Mouse (Mus musculus) embryonic fibroblast, embryonic 13.5 days (primary cell): ENCODE results near the gene Ttll7.

Experiments
- CTCF ChIP-seq: IDR thresholded peaks from 2 replicates; pipeline ENCODE4 v1.5.1; 2011; ENCODE audit warnings: mild to moderate bottlenecking, control low read depth, low read length, moderate library complexity, borderline replicate concordance; ENCODE audit not compliant: insufficient read depth
- POLR2A ChIP-seq: IDR thresholded peaks from 2 replicates; pipeline ENCODE4 v1.6.1; 2011; ENCODE audit warnings: low read depth, mild to moderate bottlenecking, control low read depth, low read length, moderate library complexity

DNA sequence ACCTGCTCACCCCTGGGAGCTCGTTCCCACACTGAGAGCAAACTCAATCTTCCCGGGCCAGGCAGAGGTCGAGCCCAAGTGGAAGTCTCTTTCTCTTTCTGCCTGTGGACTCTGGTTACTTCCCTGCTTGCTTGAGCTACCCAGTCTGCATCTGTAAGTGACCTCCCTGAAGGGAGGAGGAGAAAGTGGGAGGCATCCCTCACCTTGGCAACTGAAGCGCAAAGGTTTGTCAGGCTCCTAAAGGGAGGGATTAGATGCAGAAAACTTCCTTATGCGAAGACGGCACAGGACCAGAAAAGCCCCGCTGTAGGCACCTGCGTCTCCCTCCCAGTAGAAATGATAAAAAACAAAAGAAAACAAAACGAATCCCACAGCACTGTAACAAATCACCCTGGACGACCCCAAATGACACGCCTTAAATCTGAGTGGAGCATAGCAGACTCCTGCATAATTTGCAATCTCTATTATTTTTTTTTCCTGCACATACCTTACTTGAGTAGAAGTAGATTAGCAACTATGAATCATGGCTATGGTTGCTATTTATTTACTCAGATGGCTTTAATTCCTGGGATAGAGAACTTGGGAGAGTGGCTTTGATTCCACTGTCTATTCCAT is 178.2 kb downstream of the Ttll7 start:
- TF ChIP-seq CTCF = no peak
- TF ChIP-seq POLR2A = no peak
